Mouse (Mus musculus) neutrophil, adult 5-6 weeks (primary cell): Measurements from ENCODE around the gene Rab27a. TPM values are rescaled to one million over a fixed set of nuclear protein-coding genes. Genes with fewer than 3 reads are reported as not detected.
"Not testable (repeated sequence)": the region's sequence is repeated elsewhere in the genome, so short reads cannot be mapped to it uniquely, and the experiment has no call there.

Source experiments
- ATAC-seq: fragments of 151-379, 151-347 bp; 2 replicates; pipeline ENCODE4 v1.8.0; 2017; ENCODE audit warnings: mild to moderate bottlenecking, moderate TSS enrichment; ENCODE audit not compliant: insufficient number of reproducible peaks, poor library complexity, low FRiP score, severe bottlenecking; ENCODE audit errors: extremely low read depth
- total RNA-seq: library from RNA; stranded (forward); fragments of 200-1000 nt; gene quantifications from 2 replicates; pipeline ENCODE4 v1.2.3, GENCODE M21; 2017

The Rab27a gene
- total RNA-seq, 1 experiment from 2014 or later, result 155 TPM

DNA sequence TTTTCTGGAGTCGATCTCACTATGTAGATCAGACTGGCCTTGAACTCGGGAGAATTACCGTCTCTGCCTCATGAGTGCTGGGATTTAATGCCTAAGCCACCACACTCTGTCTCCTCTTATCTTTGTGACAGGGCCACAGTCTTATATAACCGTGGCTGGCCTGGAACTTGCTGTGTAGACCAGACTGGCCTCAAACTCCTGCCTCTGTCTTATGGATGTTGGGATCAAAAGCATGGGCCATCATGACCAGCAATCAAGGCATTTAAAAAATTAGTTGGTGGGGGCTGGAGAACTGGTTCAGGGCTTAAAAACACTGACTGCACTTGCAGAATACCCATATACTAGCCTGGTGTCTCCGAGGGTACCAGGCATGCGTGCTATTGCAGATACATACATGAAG lies 4.6 kb upstream of the Rab27a start, which contains the start of gene Pigb:
TSS of gene Pigb (minus strand) at position 299 of the 400 bp plus-strand sequence.
- ATAC-seq, result no peak

GRCm38 (mm10) chr9:73045204-73045603 lies 550 bp downstream of the Rab27a start:
- ATAC-seq, result no peak

DNA sequence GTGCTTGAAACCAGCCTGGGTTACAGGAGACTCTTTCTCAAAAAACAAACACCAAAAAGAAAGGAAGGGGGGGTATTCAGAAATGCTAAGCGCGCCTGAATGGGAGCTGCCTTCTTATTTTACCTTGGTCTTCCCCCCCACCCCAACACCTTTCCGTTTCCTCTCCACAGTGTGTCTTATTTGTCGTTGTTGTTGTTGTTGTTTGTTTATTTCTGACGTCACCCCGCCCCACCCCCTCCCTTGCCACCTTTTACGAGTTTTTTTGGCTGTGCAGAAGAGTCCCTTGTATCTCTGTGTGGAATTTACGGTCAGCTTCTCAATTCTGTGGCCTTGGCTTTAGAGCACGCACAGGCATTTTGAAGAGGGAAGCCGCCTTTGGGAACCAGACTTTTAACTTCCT lies 1.1 kb downstream of the Rab27a start:
- no peak for ATAC-seq

- ATAC-seq, result no peak
Measured at GRCm38 (mm10) chr9:73047906-73048305, 3.3 kb downstream of the Rab27a start.

DNA sequence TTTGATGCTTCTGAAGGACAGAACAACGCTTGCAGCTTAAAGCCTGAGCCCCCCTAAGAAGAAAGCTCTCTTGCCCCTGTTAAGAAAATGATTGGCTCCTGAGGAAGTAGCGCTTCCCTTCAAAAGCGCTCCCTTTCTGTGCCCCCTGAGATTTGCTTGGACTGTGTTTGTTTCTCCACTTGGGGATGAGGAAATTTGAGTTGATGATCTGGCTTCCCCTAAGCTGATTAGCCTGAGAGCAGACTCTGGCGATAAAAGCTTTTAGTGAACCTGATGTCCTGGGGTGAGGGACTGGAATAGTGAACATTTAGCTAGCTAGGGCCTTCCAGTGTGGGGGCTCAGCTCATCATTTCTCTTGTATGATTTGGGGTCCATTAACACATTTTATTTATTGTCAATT lies 4.3 kb downstream of the Rab27a start:
- ATAC-seq, result no peak

DNA sequence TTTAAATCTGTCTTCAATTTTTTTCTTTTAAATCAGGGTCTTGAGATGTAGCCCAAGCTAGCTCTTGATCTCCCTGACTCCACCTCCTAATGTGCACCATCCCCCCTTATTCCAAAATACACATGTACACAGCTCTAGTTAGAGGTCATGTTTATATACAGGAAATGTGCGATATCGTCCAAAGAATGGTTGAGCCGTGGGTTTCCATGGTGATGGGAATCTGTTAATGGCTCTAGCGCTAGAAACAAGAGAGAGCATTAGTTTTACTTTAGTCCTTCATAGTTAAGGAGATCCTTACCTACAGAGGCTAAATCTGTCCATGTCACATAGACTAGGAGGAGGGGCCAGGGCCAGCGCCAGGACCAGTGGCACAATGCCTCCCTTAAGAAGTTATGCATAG lies 5.2 kb downstream of the Rab27a start:
- no peak for ATAC-seq

- ATAC-seq, result no peak
Measured at GRCm38 (mm10) chr9:73050606-73051005, 6.0 kb downstream of the Rab27a start.

- ATAC-seq, result no peak
Measured at GRCm38 (mm10) chr9:73055441-73055911, 10.8 kb downstream of the Rab27a start.

DNA sequence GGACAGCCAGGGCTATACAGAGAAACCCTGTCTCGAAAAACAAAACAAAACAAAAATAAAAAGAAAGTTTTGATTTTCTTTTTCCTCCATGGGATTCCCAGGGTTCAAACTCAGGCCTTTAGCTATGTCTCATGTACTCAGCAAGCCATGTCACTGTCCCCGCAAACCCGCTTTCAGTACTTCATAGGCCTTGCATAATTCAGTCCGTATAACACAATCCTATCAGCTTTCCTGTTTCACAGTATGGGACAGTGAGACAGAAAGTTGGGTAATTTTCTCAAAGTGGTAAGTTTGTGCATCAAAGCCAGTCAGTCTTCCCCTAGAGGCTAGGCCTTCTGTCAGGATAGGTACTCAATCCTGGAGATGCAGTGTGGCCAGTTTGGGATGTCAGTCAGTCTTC lies 14.6 kb downstream of the Rab27a start:
- ATAC-seq, result no peak

GRCm38 (mm10) chr9:73063621-73064290 lies 19.1 kb downstream of the Rab27a start:
- no peak for ATAC-seq

- ATAC-seq, result no peak
Measured at GRCm38 (mm10) chr9:73067086-73067485, 22.4 kb downstream of the Rab27a start.

GRCm38 (mm10) chr9:73068230-73068679 lies 23.6 kb downstream of the Rab27a start:
- no peak for ATAC-seq

GRCm38 (mm10) chr9:73068688-73069087 lies 24.0 kb downstream of the Rab27a start:
- ATAC-seq, result no peak

DNA sequence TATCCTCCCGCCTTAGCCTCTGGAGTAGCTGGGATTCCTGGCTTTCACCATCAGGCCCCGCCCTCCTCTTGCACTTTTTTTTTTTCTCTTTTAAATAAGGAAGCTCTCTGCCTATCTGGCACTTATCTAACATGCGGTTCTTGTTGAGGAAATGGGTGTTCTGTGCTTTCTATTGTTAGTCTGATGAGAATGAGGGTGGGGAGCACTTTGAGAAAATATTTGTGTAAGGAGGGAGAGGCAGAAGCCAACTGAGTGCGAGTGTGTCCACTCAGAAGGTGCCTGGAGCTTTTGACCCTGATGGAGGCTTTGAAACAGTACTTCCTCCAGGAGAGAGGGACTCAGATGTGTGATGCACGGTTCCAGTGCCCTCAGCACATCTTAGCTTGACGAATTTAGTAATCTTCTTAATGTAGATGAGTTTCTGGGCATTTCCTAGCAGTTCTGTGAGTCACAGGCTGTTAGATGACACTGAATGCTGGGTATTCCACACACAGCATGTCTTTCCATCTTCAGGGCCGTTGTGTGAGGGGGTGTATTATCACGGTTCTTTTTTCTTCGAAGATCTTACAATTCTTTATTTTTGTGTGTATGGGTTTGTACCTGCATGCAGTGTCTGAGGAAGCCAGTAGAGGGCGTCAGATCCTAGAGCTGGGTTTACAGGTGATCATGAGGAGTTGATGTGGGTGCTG lies 26.5 kb downstream of the Rab27a start:
- no peak for ATAC-seq

- ATAC-seq, result 0 out of 2 replicates have a peak, but pooled peaks have one; percentile 30
Measured at GRCm38 (mm10) chr9:73072426-73072825, 27.8 kb downstream of the Rab27a start.

DNA sequence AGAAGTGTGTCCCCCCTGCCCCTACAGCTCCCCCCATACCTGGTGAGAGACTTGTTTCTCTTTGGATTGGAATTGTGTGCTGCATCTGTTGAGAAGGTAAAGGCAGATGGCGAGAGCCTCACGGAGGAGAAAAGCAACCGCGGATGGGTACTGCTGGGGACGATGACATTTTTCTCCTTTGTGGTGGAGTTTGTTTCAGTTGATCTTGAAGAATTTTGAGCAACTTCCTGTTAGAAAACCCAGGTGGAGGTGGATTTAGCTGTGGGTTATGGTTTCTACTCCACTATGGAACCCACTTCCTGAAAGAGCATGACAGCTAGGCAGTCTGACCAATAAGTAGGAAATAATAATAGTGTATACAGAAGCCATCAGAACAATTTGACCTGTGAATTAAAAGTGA lies 28.5 kb downstream of the Rab27a start:
- 0 out of 2 replicates have a peak, but pooled peaks have one; percentile 22 for ATAC-seq

GRCm38 (mm10) chr9:73079349-73079748 lies 34.7 kb downstream of the Rab27a start:
- not testable (repeated sequence) for ATAC-seq

DNA sequence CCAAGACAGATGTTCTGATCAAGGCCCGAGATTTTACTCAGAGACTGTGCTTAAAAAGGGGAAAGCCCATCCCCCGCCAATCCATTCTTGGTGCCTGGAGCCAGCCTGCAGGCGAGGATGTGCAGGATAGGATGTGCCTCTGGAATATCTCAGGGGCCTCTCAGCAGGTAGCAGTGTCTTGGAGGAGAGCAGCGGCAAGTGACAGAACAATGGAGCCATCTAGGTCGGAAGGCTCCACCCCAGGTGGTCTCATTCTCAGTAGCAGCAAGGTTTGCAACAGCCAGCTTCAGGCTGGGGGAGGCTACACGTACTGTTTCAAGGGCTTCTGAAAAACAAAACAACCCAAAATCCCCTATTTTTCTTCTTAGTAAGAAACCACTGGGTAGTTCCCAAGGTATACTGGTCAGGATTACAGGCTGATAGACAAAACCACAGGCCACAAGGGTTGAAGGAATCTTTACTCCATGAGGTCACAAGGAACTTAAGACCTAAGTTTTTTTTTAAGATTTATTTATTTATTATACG lies 35.2 kb downstream of the Rab27a start:
- no peak for ATAC-seq

DNA sequence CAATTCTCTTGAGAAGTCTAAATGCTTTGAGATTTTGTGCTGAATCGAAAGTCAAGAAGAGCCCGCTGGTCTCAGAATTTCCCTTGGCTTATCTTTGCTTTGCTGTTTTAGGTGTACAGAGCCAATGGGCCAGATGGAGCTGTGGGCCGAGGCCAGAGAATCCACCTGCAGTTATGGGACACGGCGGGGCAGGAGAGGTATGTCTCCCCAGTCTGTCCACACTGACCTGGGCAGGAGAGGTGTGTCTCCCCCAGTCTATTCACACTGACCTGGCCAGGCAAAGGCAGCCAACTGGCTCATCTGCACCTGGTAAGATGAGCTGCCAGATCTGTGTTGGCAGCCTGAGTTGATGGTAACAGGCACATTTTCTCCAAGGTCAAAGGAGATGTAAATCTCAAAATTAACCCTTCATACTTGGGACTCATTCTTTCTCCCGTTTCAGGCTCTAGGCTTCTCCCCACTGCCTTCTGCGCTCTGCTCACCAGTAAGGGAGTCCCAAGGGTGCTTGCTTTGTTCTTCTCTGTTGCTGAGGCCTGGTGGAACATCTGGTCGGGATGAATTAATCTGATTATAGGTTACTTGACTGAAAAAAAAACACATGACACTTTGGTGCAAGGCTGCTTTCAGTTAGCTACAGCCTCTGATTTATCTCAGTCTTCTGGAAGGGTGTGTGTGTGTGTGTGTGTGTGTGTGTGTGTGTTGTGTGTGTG lies 37.8 kb downstream of the Rab27a start:
- no peak for ATAC-seq
